Mouse (Mus musculus) liver (tissue): ENCODE data around the gene Sult2a5.

ENCODE experiments used
- DNase-seq: peaks from one replicate; pipeline ENCODE4 v3.0.0-alpha.2; 2020; ENCODE audit warnings: mixed read lengths

Gene Sult2a5

GRCm38 (mm10) chr7:13623667-13624066 lies at the start of gene Sult2a5:
Sult2a5 (plus strand) TSS chr7:13623967.
- no peak for DNase-seq
